Mouse (Mus musculus): ENCODE measurements around the gene Mtfr2. TPM values are rescaled to one million over a fixed set of nuclear protein-coding genes. Genes with fewer than 3 reads are reported as not detected.

Mtfr2 gene
- polyA plus RNA-seq (2015; fragmentation: Nextera tagmentation; extraction: Ambion mirVana), result 3.5 and 5.3 TPM in 2 replicates

GRCm38 (mm10) chr10:20347285-20348214, at the start of gene Mtfr2:
TSS of gene Mtfr2 (plus strand) at chr10:20347770.
- DNase-seq (ENCODE audit: low spot score), result peak; percentile 96

DNA sequence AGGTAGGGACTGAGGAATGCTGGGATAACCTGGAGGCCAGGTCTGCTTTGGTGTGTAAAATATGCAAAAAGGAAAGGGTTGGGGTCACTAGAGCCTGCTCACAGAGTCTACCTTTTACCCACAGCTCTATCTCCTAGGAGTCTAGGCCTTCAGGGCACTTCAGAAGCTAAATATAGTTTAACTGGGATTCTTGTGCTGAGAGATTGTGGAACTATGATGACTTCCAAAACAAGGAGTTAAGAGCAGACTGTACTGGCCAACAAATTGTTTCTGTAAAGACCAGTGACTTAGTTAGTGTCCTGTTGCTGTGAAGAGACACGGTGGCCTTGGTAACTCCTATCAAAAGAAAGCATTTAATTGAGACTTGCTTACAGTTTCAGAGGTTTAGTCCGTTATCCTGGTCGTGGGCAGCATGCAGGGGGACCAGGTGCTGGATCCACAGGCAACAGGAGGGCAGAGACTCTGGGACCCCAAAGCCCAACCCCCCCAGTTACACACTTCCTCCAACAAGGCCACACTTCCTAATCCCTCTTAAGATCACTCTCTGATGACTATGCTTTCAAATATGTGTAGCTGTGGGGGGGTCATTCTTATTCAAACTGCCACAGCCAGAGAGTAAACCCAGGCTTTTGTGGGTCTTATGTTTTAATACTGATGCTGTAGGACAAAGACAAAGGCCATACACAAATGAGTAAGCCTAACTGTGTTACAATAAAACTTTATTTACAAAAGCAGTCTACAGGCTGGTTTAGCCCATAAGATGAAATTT, 49.2 kb upstream of the Mtfr2 start:
- no peak for DNase-seq (ENCODE audit: low spot score)

DNA sequence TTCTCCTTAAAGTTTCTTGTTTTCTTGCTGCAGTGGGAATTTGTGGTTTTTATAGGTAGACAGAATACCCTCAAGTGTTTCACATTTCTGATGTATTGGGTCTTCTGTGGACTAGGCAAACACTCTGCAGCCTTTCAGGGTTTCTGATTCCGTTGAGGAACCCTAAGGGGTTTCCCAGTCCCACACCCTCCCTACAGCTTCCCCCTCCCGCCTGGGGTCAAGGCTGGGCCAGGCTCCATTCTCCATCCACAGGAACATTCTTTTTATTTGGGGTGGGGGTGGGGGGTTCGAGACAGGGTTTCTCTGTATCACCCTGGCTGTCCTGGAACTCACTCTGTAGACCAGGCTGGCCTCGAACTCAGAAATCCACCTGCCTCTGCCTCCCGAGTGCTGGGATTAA, 48.5 kb upstream of the Mtfr2 start:
- no peak for DNase-seq (ENCODE audit: low spot score)

DNA sequence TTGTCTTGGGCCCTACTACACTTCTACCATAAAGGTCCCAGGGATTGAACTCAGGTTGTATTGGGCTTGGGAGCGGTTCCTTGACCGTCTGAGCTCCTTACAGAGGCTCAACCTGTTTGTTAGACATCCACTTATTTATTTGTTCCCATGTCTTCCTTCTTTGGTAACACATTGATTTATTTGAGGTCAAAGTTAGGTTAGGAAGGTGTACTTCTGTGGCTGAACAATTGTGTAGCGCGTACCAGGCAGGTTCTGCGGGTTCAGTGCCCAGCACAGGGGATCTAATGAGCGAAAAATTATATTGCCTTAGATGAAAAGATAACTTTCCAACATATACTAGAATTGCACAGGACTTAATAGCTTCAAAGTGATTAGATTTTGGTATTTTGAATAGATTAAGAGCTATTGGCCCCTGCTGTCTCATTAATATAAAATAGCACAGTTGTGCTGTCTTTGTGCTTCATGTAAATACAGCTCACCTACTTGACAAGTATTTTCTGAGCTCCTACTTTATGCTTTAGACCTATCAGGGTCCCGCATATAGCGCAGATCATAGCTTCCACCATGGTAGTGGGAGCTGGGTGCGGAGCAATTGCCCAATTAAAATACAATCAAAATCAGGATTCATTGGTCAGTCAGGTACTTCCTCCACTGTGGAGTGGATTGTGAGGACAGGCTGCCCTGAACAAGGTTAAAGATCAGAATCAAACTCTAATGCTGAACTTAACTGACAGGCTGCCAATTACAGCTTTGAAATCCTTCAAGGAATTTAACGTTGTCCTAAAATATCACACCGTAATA, 36.4 kb upstream of the Mtfr2 start:
- DNase-seq (ENCODE audit: low spot score), result no peak

DNA sequence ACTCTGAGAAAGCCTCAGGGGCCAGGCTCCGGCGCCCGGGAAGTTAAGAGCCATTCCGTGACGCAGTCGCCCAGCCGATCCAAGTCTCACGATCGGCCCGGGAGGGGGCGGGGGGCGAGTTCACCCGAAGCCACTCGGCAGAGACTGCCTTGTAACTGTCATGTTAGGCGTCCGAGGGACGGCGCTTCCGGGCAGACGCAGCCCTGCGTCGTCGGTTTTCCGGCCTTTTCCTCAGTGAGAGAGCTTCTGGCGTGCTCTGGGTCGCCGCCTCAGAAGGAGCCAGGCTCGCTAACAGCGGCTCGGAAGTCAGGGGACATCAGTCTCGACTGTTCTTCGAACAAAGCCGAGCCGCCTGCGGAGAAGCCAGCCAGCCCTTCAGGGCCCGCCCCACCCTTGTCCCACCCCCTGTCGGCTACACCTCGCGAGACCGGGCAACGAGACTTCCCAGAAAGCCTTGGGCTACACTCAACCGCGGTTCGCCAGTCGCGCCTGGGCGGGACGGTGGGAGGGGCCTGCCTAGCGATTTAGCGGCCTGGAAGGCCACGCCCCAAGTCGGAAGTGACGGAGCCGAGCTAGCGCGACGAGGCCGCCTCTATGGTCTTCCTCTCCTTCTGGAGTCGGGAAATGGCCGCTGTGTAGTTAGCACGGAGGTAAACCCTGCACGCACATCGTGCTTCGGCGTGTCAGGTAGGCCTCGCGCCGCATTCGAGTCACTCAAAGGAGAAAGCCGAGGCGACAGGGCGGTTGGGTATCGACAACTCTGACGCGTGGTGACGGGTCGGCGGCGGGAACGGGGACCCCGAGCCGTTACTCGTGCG, 35.4 kb upstream of the Mtfr2 start, which contains the start of gene Bclaf1:
Bclaf1 (plus strand) TSS at position 552 of the 818 bp plus-strand sequence.
- peak; percentile 100 for DNase-seq (ENCODE audit: low spot score)

DNA sequence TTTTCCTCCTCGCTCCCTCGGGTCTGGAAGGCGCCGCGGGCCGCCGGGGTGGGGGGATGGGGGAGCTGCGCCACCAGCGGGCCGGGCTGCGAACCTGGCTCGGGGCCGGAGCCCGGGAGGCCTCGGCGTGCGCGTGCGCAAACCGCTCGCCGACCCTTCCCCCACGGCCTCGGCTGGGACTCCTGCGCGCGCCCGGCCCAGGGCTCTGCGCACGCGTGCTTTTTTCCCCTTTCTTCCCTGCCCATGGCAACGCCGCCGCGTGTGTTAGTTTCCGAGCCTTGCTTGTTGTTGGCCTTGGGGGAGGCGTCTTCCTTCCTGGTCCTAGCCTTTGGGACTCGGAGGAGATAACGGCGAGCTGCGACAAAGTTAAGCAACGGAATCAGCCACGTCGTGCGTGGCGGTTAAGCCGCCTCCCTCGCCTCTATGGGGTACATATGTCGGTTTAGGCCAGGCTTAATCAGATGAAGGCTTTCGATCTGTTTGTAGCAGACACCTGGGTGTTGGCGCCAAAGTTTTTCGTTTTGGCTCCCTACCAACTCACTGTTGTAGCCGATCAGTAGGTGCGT, 34.8 kb upstream of the Mtfr2 start:
- peak; percentile 91 for DNase-seq (ENCODE audit: low spot score)

DNA sequence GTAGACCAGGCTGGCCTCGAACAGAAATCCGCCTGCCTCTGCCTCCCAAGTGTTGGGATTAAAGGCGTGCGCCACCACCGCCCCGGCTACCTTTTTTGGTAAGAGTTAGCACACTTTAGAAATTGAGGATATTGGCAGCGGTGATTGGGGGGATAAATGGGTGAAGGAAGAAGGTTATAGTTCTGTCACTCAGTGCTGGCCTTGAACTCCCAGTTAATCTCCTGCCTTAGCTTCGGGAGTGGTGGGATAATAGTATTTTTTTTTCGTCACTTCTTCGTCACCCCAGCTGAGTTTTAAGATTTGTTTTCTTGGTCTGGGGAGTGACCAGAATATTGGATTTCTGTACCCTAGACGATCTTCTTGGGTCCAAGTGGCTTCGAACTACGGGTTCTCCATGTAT, 34.1 kb upstream of the Mtfr2 start:
- no peak for DNase-seq (ENCODE audit: low spot score)

DNA sequence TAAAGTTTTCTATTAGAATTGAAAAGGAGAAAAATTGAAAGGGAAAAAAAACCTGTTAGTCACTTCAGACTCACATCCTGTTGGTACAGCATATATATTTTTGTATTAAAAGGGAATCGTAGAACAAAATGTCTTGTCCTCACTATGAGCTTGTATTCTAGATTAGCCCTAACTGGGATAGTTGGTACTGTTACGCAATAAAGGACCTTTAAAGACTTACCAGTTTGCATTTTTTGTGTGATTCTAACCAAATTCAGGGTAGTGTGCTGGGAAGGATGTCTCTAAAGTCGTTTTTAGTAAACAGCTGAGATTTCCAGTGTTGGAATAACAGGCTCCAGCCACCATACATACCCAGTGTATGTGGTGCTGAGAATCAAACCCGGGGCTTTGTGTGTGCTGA, 33.6 kb upstream of the Mtfr2 start:
- DNase-seq (ENCODE audit: low spot score), result no peak

DNA sequence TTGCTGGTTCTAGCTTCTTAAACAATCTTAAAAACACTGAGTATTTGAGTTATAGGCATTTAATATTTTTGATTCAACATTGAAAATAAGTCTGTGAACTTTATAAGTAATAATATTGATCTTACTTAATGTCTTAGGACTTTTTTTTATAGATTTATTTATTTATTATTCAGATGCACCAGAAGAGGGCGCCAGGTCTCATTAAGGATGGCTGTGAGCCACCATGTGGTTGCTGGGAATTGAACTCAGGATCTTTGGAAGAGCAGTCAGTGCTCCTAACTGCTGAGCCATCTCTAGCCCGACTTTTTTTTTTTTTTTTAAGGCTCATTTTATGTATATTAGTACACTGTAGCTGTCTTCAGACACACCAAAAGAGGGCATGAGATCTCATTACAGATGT, 32.8 kb upstream of the Mtfr2 start:
- DNase-seq (ENCODE audit: low spot score), result no peak

GRCm38 (mm10) chr10:20317466-20317865, 30.1 kb upstream of the Mtfr2 start:
- no peak for DNase-seq (ENCODE audit: low spot score)

- no peak for DNase-seq (ENCODE audit: low spot score)
These were observed 21.3 kb upstream of the Mtfr2 start for GRCm38 (mm10) chr10:20326226-20326625.

DNA sequence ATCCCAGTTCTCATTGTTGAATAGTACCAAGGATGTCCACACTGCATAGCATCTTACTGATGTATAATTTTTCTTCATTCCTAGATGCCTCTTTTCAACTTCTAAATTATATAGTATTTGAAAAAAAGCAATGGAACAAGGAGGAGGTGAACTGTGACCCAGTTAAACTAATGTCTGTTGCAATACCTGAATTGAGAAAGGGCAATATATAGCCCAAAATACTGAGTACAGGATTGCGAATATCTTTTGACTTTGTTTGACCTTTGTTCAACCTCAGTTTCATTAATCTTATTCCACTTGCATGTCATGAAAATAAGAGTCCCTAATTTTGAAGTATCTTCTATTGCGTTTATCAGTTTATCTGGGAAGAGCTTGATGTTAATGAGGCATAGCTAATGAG, 16.3 kb upstream of the Mtfr2 start:
- no peak for DNase-seq (ENCODE audit: low spot score)

GRCm38 (mm10) chr10:20337872-20338271, 9.7 kb upstream of the Mtfr2 start:
- DNase-seq (ENCODE audit: low spot score), result no peak

DNA sequence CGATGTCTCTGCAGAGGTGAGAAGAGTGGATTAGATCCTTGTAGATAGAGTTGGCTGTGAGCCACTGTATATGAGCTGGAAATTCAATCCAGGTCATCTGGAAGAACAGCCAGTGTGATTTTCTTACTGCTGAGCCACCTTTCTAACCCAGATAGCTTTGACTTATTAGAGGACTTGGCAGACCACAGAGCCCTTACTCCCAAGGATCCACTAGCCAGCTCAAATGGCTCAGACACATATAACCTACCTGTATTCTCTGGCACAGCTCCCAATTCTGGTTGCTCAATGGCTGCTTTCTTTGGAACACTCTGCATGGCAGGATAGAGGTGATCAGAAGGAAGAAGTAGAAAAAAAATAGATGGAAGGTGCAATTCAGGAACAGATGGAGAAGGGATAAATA, 1.8 kb upstream of the Mtfr2 start:
- no peak for DNase-seq (ENCODE audit: low spot score)

GRCm38 (mm10) chr10:20348894-20349293, 1.3 kb downstream of the Mtfr2 start:
- DNase-seq (ENCODE audit: low spot score), result no peak

GRCm38 (mm10) chr10:20361542-20362449, 14.2 kb downstream of the Mtfr2 start:
- peak; percentile 61 for DNase-seq (ENCODE audit: low spot score)

DNA sequence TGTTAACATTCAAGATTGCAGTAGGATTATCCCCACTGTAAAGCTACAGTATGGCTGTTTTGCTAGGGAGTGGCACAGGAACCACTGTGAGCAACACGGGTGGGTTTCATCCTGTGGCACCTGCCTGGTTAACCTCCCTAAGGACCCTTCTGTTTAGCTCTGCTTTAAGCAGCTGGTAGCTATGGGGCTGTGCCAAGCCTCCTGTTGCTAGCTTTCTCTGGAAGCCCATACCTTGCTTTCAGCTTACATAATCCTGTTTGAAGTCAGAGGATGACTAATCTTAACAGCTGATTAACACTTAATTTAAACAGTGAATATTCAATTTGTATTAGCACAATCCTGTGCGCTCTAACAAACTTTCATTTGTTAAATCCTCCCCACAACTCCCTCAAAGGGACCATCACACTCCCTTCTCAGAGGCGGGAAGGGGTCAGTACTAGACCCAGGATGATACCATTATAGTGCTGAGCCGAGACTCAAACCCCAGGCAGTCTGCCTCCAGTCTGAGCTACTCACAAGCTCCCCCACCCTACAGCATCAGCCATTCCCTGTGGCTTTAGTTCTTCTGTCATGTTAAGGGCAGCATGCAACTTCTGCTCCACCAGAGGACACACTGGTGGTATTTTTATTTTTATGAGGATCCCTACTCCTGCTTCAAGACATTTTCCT, 15.0 kb downstream of the Mtfr2 start:
- DNase-seq (ENCODE audit: low spot score), result no peak

DNA sequence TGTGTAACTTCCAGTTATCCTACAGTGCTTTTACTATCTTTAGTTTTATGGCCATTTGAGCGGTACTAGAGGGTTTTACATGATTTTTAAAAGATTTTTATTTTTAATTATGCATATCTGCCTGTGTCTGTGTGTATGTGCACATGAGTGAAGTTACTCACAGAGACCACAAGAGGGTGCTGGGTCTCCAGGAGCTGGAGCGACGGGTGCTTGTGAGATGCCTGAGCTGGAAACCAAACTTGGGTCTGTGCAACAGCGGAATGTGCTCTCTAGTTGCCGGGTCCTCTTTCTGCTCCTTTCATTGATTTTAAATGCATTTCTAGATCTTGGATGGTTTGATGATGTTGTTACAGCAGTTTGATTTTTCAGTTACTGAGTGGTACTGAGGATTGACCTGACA, 24.5 kb downstream of the Mtfr2 start:
- no peak for DNase-seq (ENCODE audit: low spot score)

GRCm38 (mm10) chr10:20377621-20378020, 30.1 kb downstream of the Mtfr2 start:
- DNase-seq (ENCODE audit: low spot score), result no peak

All from thymus, postnatal 0 days (tissue).